Mouse (Mus musculus): ENCODE results near the gene Aen.

Aen gene

GRCm38 (mm10) chr7:78938957-78939602 lies 43.4 kb downstream of the Aen start:
- no peak for ATAC-seq (ENCODE audit: low TSS enrichment)

- no peak for ATAC-seq (ENCODE audit: low TSS enrichment)
Observed at GRCm38 (mm10) chr7:78940971-78941370, 45.3 kb downstream of the Aen start.

GRCm38 (mm10) chr7:78942544-78942943 lies 46.9 kb downstream of the Aen start:
- ATAC-seq (ENCODE audit: low TSS enrichment) = no peak

GRCm38 (mm10) chr7:78953886-78954572 lies 58.4 kb downstream of the Aen start:
- ATAC-seq (ENCODE audit: low TSS enrichment) = no peak

GRCm38 (mm10) chr7:78954619-78955018 lies 59.0 kb downstream of the Aen start:
- no peak for ATAC-seq (ENCODE audit: low TSS enrichment)

GRCm38 (mm10) chr7:78955086-78955485 lies 59.4 kb downstream of the Aen start:
- ATAC-seq (ENCODE audit: low TSS enrichment) = no peak

GRCm38 (mm10) chr7:78958499-78959073 lies 62.9 kb downstream of the Aen start:
- no peak for ATAC-seq (ENCODE audit: low TSS enrichment)
